Mouse (Mus musculus): Measurements from ENCODE around the gene 1700093K21Rik. TPM values are rescaled to one million over a fixed set of nuclear protein-coding genes. Genes with fewer than 3 reads are reported as not detected.

Gene 1700093K21Rik
- polyA plus RNA-seq (2012; rRNA removed), result not detected in 2 replicates

GRCm38 (mm10) chr11:23520473-23521205 is at the start of gene 1700093K21Rik:
1700093K21Rik (minus strand) TSS chr11:23521155.

GRCm38 (mm10) chr11:23497718-23498509 is 23.0 kb downstream of the 1700093K21Rik start, which contains the start of gene Ahsa2:
Ahsa2 (minus strand) TSS chr11:23498030.

Other genes starting within 250 kb of the 1700093K21Rik start
- 3.5 and 4.3 TPM in 2 replicates for gene Usp34, start 214.3 kb downstream of the 1700093K21Rik start, polyA plus RNA-seq (2012; rRNA removed)
- gene Ahsa2, start 23.1 kb downstream of the 1700093K21Rik start, polyA plus RNA-seq (2012; rRNA removed), result 8.8 and 9.8 TPM in 2 replicates
- gene 0610010F05Rik, start 112.5 kb upstream of the 1700093K21Rik start, polyA plus RNA-seq (2012; rRNA removed), result 1.7 and 3.1 TPM in 2 replicates
- 1.3 TPM in 2 replicates for gene Pus10, start 144.5 kb upstream of the 1700093K21Rik start, polyA plus RNA-seq (2012; rRNA removed)
- gene Pex13, start 144.8 kb upstream of the 1700093K21Rik start, polyA plus RNA-seq (2012; rRNA removed), result 4.6 and 6.8 TPM in 2 replicates
- gene Rel, start 249.8 kb upstream of the 1700093K21Rik start, polyA plus RNA-seq (2012; rRNA removed), result 1.1 TPM in 2 replicates

All from colon, adult 2 months (tissue).